ENCODE assay signal across 24 mouse cellular contexts in the genomic region with DNA sequence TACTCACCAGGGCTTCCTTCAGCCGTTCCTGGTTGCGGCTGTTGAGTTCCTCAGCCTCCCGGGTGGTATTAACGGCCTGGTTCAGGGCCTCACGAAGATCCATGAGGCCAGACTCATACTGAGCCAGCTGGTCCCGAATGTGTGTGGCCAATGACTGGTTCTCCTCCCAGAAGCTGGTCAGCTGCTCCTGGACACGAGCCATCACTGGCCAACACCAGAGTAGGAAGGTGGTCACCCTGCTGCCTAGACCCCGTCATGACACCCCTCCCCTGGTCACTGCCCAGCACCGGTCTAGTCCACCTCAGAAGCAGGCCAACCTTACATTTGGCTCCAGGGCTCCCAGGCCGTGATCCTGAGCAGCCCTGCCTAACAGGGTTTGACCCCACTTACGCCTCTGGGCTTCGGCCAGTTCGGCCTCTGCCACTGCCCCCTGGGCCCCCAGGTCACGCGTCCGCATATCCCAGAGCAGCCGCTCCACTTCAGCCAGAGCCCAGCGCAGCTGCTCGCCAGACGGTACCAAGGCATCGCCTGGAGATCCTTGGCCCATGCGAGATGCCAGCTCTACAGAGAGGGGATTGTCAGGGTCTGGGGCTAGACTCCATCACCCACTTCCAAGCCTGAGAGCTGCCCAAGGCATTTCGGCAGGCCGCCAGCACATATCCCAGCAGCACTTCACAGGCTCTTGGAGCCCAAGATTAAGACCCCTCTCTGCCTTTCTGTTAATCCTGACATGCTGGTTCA. TPM values are rescaled to one million over a fixed set of nuclear protein-coding genes. Genes with fewer than 3 reads are reported as not detected.
DNase-seq lines count a peak whose midpoint lies in the region; ATAC-seq and TF ChIP-seq lines count a peak whose summit lies in the region.
"Had no signal": no experiment of that assay in that cellular context is flagged by ENCODE, and none has a peak within 500 bp of the region (broad histone marks: within the 10 kb centered on the region; RNA-seq: fewer than 3 reads in every experiment).

No protein-coding gene starts in this region.

- intact Hi-C loops in heart, postnatal 10 days (cut with DNase I): no loop called here
- intact Hi-C loops in left cerebral cortex, postnatal 4 days (cut with DNase I): no loop called here

- TF ChIP-seq POLR2A in bone marrow, adult 2 months (IDR thresholded peaks at IDR 0.05; ENCODE audit: borderline replicate concordance, control insufficient read depth, low read depth, low read length): peak; percentile 10; the same call in 1 of the 2 replicates

- H3K27me3 ChIP-seq in heart, embryonic 12.5 days (replicated peaks): no peaks in the 10 kb centered on the region
- H3K27me3 ChIP-seq: forebrain, embryonic 13.5 days; heart, embryonic 13.5 days; intestine, embryonic 15.5 days; Patski had no signal

- H3K36me3 ChIP-seq in heart, embryonic 12.5 days: peaks cover 77% of the 10 kb centered on the region

- no peak for ATAC-seq in cerebellum, adult (ENCODE audit: insufficient number of reproducible peaks, low FRiP score, low TSS enrichment)
- peak; percentile 51; the same call in 1 of the 2 replicates for ATAC-seq in heart, embryonic 12.5 days (ENCODE audit: insufficient number of reproducible peaks, low FRiP score)
- ATAC-seq: forebrain, embryonic 13.5 days; forebrain, embryonic 16.5 days; intestine, embryonic 15.5 days; Patski had no signal

- WGBS in heart, embryonic 12.5 days: 89% methylated on average over 24 of the region's 24 CpGs
- 88% methylated on average over 24 of the region's 24 CpGs for WGBS in bone marrow, adult 2 months

- no peak overlapping the region for H3K9ac ChIP-seq in heart, embryonic 12.5 days
- H3K9ac ChIP-seq: forebrain, embryonic 13.5 days; heart, embryonic 13.5 days; hindbrain, embryonic 14.5 days; intestine, embryonic 15.5 days had no signal

- no peak overlapping the region for H3K4me2 ChIP-seq in heart, embryonic 12.5 days
- H3K4me2 ChIP-seq: forebrain, embryonic 13.5 days; heart, embryonic 13.5 days; hindbrain, embryonic 14.5 days; intestine, embryonic 15.5 days had no signal

- no peak overlapping the region for H3K4me3 ChIP-seq in heart, embryonic 12.5 days
- H3K4me3 ChIP-seq in bone marrow, adult 2 months (replicated peaks; ENCODE audit: control insufficient read depth, low read depth, low read length): no peak overlapping the region
- H3K4me3 ChIP-seq: forebrain, embryonic 10.5 days; forebrain, embryonic 13.5 days; heart, embryonic 13.5 days; intestine, embryonic 15.5 days had no signal

- H3K9me3 ChIP-seq in heart, embryonic 12.5 days (replicated peaks): no peaks in the 10 kb centered on the region
- H3K9me3 ChIP-seq: forebrain, embryonic 10.5 days; forebrain, embryonic 13.5 days; G1E; heart, embryonic 13.5 days; intestine, embryonic 15.5 days had no signal

- H3K4me1 ChIP-seq in heart, embryonic 12.5 days (replicated peaks): no peaks in the 10 kb centered on the region
- no peaks in the 10 kb centered on the region for H3K4me1 ChIP-seq in bone marrow, adult 2 months (ENCODE audit: control insufficient read depth, insufficient read depth, low read length)
- H3K4me1 ChIP-seq: forebrain, embryonic 10.5 days; forebrain, embryonic 13.5 days; heart, embryonic 13.5 days; intestine, embryonic 15.5 days had no signal

- H3K27ac ChIP-seq in heart, embryonic 12.5 days (ENCODE audit: poor library complexity, severe bottlenecking): no peak overlapping the region
- no peak overlapping the region for H3K27ac ChIP-seq in bone marrow, adult 2 months (ENCODE audit: control insufficient read depth, insufficient read depth, low read depth, low read length, poor library complexity)
- H3K27ac ChIP-seq: forebrain, embryonic 10.5 days; forebrain, embryonic 13.5 days; heart, embryonic 13.5 days; hindbrain, embryonic 14.5 days; intestine, embryonic 15.5 days had no signal

- DNase-seq in cerebellum, postnatal 14 days: peak; percentile 57 to 68
- no peak for DNase-seq in heart, postnatal 10 days
- DNase-seq in left cerebral cortex, postnatal 4 days: peak; percentile 84
- no peak for DNase-seq in left cerebral cortex, adult 11 months (ENCODE audit: low spot score)
- DNase-seq: adrenal gland, adult 2 months; adrenal gland, postnatal 14 days; B cell, adult 2 months; cerebellum, adult 2 months; cerebellum, adult 9-11 months; gastrocnemius, postnatal 25 days; heart, adult 18-20 months; kidney, adult 11 months; kidney, adult 8-10 months had no signal

- no peak for TF ChIP-seq CTCF in bone marrow, adult 2 months (IDR thresholded peaks at IDR 0.05; ENCODE audit: control insufficient read depth, insufficient read depth, low read length)

RNA-seq across cellular contexts. Expression of gene Adrm1, which starts 12.9 kb away (rescaled TPM):
- polyA plus RNA-seq in heart, embryonic 12.5 days (2016; fragmentation: Nextera tagmentation; extraction: Ambion mirVana): 150 and 154 TPM in 2 replicates
- 10 to 100 TPM; 94.1 to 99.3 TPM for total RNA-seq in heart, postnatal 10 days (2021)
- 100 to 1,000 TPM; 117 to 118 TPM for total RNA-seq in left cerebral cortex, postnatal 4 days (2021)
- 45.5 and 50.2 TPM in 2 replicates for polyA plus RNA-seq in bone marrow, adult 2 months (2011; ENCODE audit: insufficient read depth, insufficient read length, low replicate concordance, missing spikeins)

RNA-seq across cellular contexts. Expression of gene Lama5, which starts 41.5 kb away (rescaled TPM):
- 31.7 and 38.1 TPM in 2 replicates for polyA plus RNA-seq in heart, embryonic 12.5 days (2016; fragmentation: Nextera tagmentation; extraction: Ambion mirVana)
- total RNA-seq in heart, postnatal 10 days (2021): 10 to 100 TPM; 44.6 to 46.5 TPM
- total RNA-seq in left cerebral cortex, postnatal 4 days (2021): 1 to 10 TPM; 6.3 to 6.5 TPM
- polyA plus RNA-seq in bone marrow, adult 2 months (2011; ENCODE audit: insufficient read depth, insufficient read length, low replicate concordance, missing spikeins): 1.5 and 6.6 TPM in 2 replicates

Comparison
In these comparisons a context has a peak if more than half of its experiments do, and no peak if none do; other contexts are left out.
1. DNase-seq: peak in cerebellum, postnatal 14 days (2 of 2) and left cerebral cortex, postnatal 4 days (single experiment); none in heart, postnatal 10 days (0 of 2) and left cerebral cortex, adult 11 months (single experiment).
2. RNA of gene Lama5, which starts 41.5 kb away (total RNA-seq): 44.6 to 46.5 TPM in heart, postnatal 10 days; 6.3 to 6.5 TPM in left cerebral cortex, postnatal 4 days; every median in the first group is over 4 times any median in the second.